Mouse (Mus musculus) liver, embryonic 16.5 days (tissue): ENCODE measurements at regions not wholly inside any gene's neighbourhood (a gene's known extent, or its start where the extent isn't known, plus 50 kb on each side); places are given as distances from the start of the nearest gene placed in this dataset.

Experiments used
- ATAC-seq: fragments of 200-750 bp; cut with Nextera tagmentation; 2 replicates; pipeline ENCODE4 v1.8.0; 2017; ENCODE audit warnings: low read depth, mild to moderate bottlenecking, moderate number of reproducible peaks, moderate library complexity
- H3K27ac ChIP-seq: fragments of 300-500 bp; sonication (generic); 2 replicates; pipeline ENCODE4 v1.5.1; 2014; ENCODE audit warnings: mild to moderate bottlenecking, low read length
- H3K27me3 ChIP-seq: fragments of 300-500 bp; sonication (generic); 2 replicates; pipeline ENCODE4 v1.6.1; 2014; ENCODE audit warnings: low read depth, low read length, mixed read lengths; ENCODE audit not compliant: control insufficient read depth, insufficient read depth
- H3K36me3 ChIP-seq: fragments of 300-500 bp; sonication (generic); 2 replicates; pipeline ENCODE4 v1.6.1; 2014; ENCODE audit warnings: mild to moderate bottlenecking; ENCODE audit not compliant: control insufficient read depth, insufficient read depth
- H3K4me1 ChIP-seq: fragments of 300-500 bp; sonication (generic); 2 replicates; pipeline ENCODE4 v1.6.1; 2014; ENCODE audit warnings: low read depth, low read length, mixed read lengths; ENCODE audit not compliant: control insufficient read depth
- H3K4me2 ChIP-seq: fragments of 300-500 bp; sonication (generic); 2 replicates; pipeline ENCODE4 v1.6.1; 2014; ENCODE audit warnings: low read depth, low read length, mixed read lengths
- H3K4me3 ChIP-seq: fragments of 300-500 bp; sonication (generic); 2 replicates; pipeline ENCODE4 v1.5.1; 2014; ENCODE audit warnings: low read depth, mild to moderate bottlenecking, low read length
- H3K9ac ChIP-seq: fragments of 300-500 bp; sonication (generic); 2 replicates; pipeline ENCODE4 v1.6.1; 2014; ENCODE audit warnings: low read depth, low read length
- H3K9me3 ChIP-seq: fragments of 300-500 bp; sonication (generic); replicated peaks from 2 replicates; pipeline ENCODE4 v1.6.1; 2016; ENCODE audit warnings: low read length; ENCODE audit not compliant: control insufficient read depth
- whole genome bisulfite sequencing: fragments of 180-500 bp; shearing (Covaris S2); extraction: QIAGEN DNeasy Blood & Tissue Kit; methylation state at CpG from one replicate; pipeline ENCODE4 v1.1.7; 2014; ENCODE audit not compliant: insufficient replicate concordance; 5-methylcytosine and 5-hydroxymethylcytosine counted together

GRCm38 (mm10) chr1:76896152-76896864, 618.6 kb downstream of the Epha4 start:
- no peak overlapping the region for H3K4me2 ChIP-seq
- ATAC-seq, result no peak

GRCm38 (mm10) chr1:76897431-76897830, 617.5 kb downstream of the Epha4 start:
- no peak overlapping the region for H3K4me2 ChIP-seq
- H3K9ac ChIP-seq, result no peak overlapping the region
- H3K9me3 ChIP-seq, result no peaks in the 10 kb centered on the region
- no peaks in the 10 kb centered on the region for H3K4me1 ChIP-seq
- H3K27ac ChIP-seq, result no peak overlapping the region
- no peak overlapping the region for H3K4me3 ChIP-seq
- ATAC-seq, result no peak
- no peaks in the 10 kb centered on the region for H3K27me3 ChIP-seq
- no peaks in the 10 kb centered on the region for H3K36me3 ChIP-seq
- 53% methylated on average over 6 of the region's 7 CpGs for WGBS

More at GRCm38 (mm10) chr1:76896152-76896864, 618.6 kb downstream of the Epha4 start:
- H3K9me3 ChIP-seq, result no peaks in the 10 kb centered on the region
- no peaks in the 10 kb centered on the region for H3K4me1 ChIP-seq
- no peak overlapping the region for H3K27ac ChIP-seq
- H3K36me3 ChIP-seq, result no peaks in the 10 kb centered on the region
- 71% methylated on average over 17 of the region's 17 CpGs for WGBS
- no peak overlapping the region for H3K4me3 ChIP-seq
- H3K27me3 ChIP-seq, result no peaks in the 10 kb centered on the region
- no peak overlapping the region for H3K9ac ChIP-seq

- Histone ChIP-seq H3K27ac (no peak overlapping the region), H3K27me3 (no peaks in the 10 kb centered on the region), H3K4me3 (no peak overlapping the region), H3K9ac (no peak overlapping the region), H3K36me3 (no peaks in the 10 kb centered on the region), H3K4me2 (no peak overlapping the region), H3K4me1 (no peaks in the 10 kb centered on the region), H3K9me3 (no peaks in the 10 kb centered on the region)
- ATAC-seq, result peak; percentile 61; the same call in 1 of the 2 replicates
- WGBS, result 60% methylated on average over 3 of the region's 3 CpGs
Observed at GRCm38 (mm10) chr1:76911472-76911871, 603.4 kb downstream of the Epha4 start.

GRCm38 (mm10) chr1:76919541-76919940, 595.3 kb downstream of the Epha4 start:
- Histone ChIP-seq H3K9me3 (no peaks in the 10 kb centered on the region), H3K36me3 (no peaks in the 10 kb centered on the region), H3K9ac (no peak overlapping the region), H3K27ac (no peak overlapping the region), H3K4me2 (no peak overlapping the region), H3K27me3 (no peaks in the 10 kb centered on the region), H3K4me3 (no peak overlapping the region), H3K4me1 (no peaks in the 10 kb centered on the region)
- ATAC-seq, result peak; percentile 81
- 8% methylated on average over 2 of the region's 2 CpGs for WGBS

- Histone ChIP-seq H3K4me1 (no peaks in the 10 kb centered on the region), H3K27ac (no peak overlapping the region), H3K27me3 (no peaks in the 10 kb centered on the region), H3K9ac (no peak overlapping the region), H3K9me3 (no peaks in the 10 kb centered on the region), H3K4me2 (no peak overlapping the region), H3K36me3 (no peaks in the 10 kb centered on the region), H3K4me3 (no peak overlapping the region)
- no peak for ATAC-seq
Observed at GRCm38 (mm10) chr1:76920634-76921033, 594.3 kb downstream of the Epha4 start.

- H3K4me3 ChIP-seq, result no peak overlapping the region
- no peak for ATAC-seq
- WGBS, result 67% methylated on average over 5 of the region's 5 CpGs
- no peak overlapping the region for H3K4me2 ChIP-seq
- no peak overlapping the region for H3K9ac ChIP-seq
- no peaks in the 10 kb centered on the region for H3K36me3 ChIP-seq
- no peak overlapping the region for H3K27ac ChIP-seq
- no peaks in the 10 kb centered on the region for H3K9me3 ChIP-seq
- H3K4me1 ChIP-seq, result no peaks in the 10 kb centered on the region
- H3K27me3 ChIP-seq, result no peaks in the 10 kb centered on the region
Observed at GRCm38 (mm10) chr1:76927041-76927440, 587.8 kb downstream of the Epha4 start.

- Histone ChIP-seq H3K4me3 (no peak overlapping the region), H3K4me1 (no peaks in the 10 kb centered on the region), H3K4me2 (no peak overlapping the region), H3K36me3 (no peaks in the 10 kb centered on the region), H3K27me3 (no peaks in the 10 kb centered on the region), H3K9ac (no peak overlapping the region), H3K27ac (no peak overlapping the region), H3K9me3 (no peaks in the 10 kb centered on the region)
- ATAC-seq, result no peak
- 64% methylated on average over 2 of the region's 2 CpGs for WGBS
Observed at GRCm38 (mm10) chr1:76928035-76928434, 586.9 kb downstream of the Epha4 start.

- no peak for ATAC-seq
- H3K27ac ChIP-seq, result no peak overlapping the region
- H3K4me2 ChIP-seq, result no peak overlapping the region
- no peak overlapping the region for H3K9ac ChIP-seq
- no peaks in the 10 kb centered on the region for H3K36me3 ChIP-seq
- H3K9me3 ChIP-seq, result no peaks in the 10 kb centered on the region
- no peaks in the 10 kb centered on the region for H3K27me3 ChIP-seq
- 61% methylated on average over 4 of the region's 4 CpGs for WGBS
- H3K4me3 ChIP-seq, result no peak overlapping the region
- no peaks in the 10 kb centered on the region for H3K4me1 ChIP-seq
Observed at GRCm38 (mm10) chr1:76933460-76933859, 581.4 kb downstream of the Epha4 start.

GRCm38 (mm10) chr1:76942730-76943129, 572.2 kb downstream of the Epha4 start:
- no peaks in the 10 kb centered on the region for H3K36me3 ChIP-seq
- H3K27ac ChIP-seq, result no peak overlapping the region
- H3K9ac ChIP-seq, result no peak overlapping the region
- no peaks in the 10 kb centered on the region for H3K4me1 ChIP-seq
- no peak for ATAC-seq
- WGBS, result 29% methylated on average over 3 of the region's 3 CpGs
- no peaks in the 10 kb centered on the region for H3K9me3 ChIP-seq
- no peaks in the 10 kb centered on the region for H3K27me3 ChIP-seq
- no peak overlapping the region for H3K4me3 ChIP-seq
- no peak overlapping the region for H3K4me2 ChIP-seq
